Mouse (Mus musculus): ENCODE measurements at regions not wholly inside any gene's neighbourhood (a gene's known extent, or its start where the extent isn't known, plus 50 kb on each side); places are given as distances from the start of the nearest gene placed in this dataset.
A peak's percentile ranks its signal among the peaks of the same experiment; 100 is the strongest.

GRCm38 (mm10) chrX:130874157-130874556 lies 1124.6 kb downstream of the Diaph2 start:
- no peak for DNase-seq
- no peak overlapping the region for H3K27ac ChIP-seq (ENCODE audit: insufficient read depth, low read length)
- WGBS = 96% methylated on average over 1 of the region's 1 CpGs
- TF ChIP-seq POLR2A (IDR thresholded peaks at IDR 0.05; ENCODE audit: borderline replicate concordance, insufficient read depth, low read length) = no peak
- H3K27me3 ChIP-seq (ENCODE audit: control insufficient read depth, insufficient read depth, low read length) = no peaks in the 10 kb centered on the region
- no peak overlapping the region for H3K4me3 ChIP-seq (replicated peaks; ENCODE audit: insufficient read depth, low read depth, low read length)
- H3K4me1 ChIP-seq (ENCODE audit: control insufficient read depth, insufficient read depth, low read length) = no peaks in the 10 kb centered on the region

DNA sequence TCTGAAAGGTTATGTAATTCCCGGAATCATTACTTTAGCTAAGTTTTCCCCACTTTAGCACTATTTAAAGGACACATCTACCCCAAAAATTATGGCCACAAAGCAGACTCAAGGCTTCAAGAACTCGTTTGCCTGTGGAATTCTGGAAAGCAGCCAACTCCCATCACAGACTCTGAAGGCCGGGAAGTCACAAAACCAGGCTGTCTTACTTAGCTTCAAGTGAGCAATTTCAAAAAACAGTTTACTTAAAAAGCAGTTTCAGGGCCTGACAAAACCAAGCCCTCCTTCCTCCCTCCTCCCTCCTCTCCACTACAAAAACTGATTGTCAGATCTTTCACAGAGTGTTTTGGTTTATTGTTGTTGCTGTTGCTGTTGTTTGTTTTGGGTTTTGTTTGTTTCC lies 1125.7 kb downstream of the Diaph2 start:
- WGBS = 35% methylated on average over 3 of the region's 3 CpGs
- peak in 1 of 2 experiments; percentile 0 for DNase-seq
- H3K27ac ChIP-seq (ENCODE audit: insufficient read depth, low read length) = no peak overlapping the region

DNA sequence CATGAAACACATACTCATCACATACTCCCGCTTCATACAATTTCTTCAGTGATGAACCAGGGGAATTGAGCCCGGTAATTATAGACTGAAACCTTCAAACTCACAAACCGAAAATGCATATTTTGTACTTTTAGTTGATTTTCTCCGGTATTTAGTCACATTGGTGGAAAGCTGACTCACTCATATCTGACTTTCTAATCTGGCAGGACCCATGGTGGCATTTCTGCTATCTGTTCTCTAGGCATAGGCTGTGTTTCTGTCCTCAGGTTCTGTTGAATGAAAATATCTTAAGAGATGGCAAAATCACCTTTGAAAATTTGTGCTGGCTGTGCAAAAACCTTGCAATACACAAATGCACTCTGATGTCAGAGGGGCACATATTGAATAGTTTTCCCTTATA lies 1126.6 kb downstream of the Diaph2 start:
- TF ChIP-seq POLR2A (IDR thresholded peaks at IDR 0.05; ENCODE audit: borderline replicate concordance, insufficient read depth, low read length) (no peak), CTCF (IDR thresholded peaks at IDR 0.05; ENCODE audit: borderline replicate concordance, insufficient read depth, low read depth, low read length) (no peak)
- H3K27me3 ChIP-seq (ENCODE audit: control insufficient read depth, insufficient read depth, low read length) = no peaks in the 10 kb centered on the region
- no peaks in the 10 kb centered on the region for H3K4me1 ChIP-seq (ENCODE audit: control insufficient read depth, insufficient read depth, low read length)
- WGBS = 92% methylated on average over 4 of the region's 4 CpGs
- DNase-seq = no peak
- no peak overlapping the region for H3K27ac ChIP-seq (ENCODE audit: insufficient read depth, low read length)
- H3K4me3 ChIP-seq (replicated peaks; ENCODE audit: insufficient read depth, low read depth, low read length) = no peak overlapping the region

More for the DNA sequence above, 1125.7 kb downstream of the Diaph2 start:
- H3K4me3 ChIP-seq (replicated peaks; ENCODE audit: insufficient read depth, low read depth, low read length) = no peak overlapping the region
- TF ChIP-seq POLR2A (IDR thresholded peaks at IDR 0.05; ENCODE audit: borderline replicate concordance, insufficient read depth, low read length) = no peak
- no peaks in the 10 kb centered on the region for H3K4me1 ChIP-seq (ENCODE audit: control insufficient read depth, insufficient read depth, low read length)
- no peaks in the 10 kb centered on the region for H3K27me3 ChIP-seq (ENCODE audit: control insufficient read depth, insufficient read depth, low read length)

Measured in cerebellum, adult 2 months (tissue).